Mouse (Mus musculus) heart, adult 2 months (tissue): ENCODE results near the gene Acsl4.

ENCODE experiments used
- CTCF ChIP-seq: fragments of 200-600 bp; IDR thresholded peaks from 2 replicates; pipeline ENCODE4 v1.8.1; 2022; ENCODE audit warnings: antibody characterized with exemption, mild to moderate bottlenecking, moderate library complexity
- EP300 ChIP-seq: fragments of 200-500 bp; IDR thresholded peaks from 2 replicates; pipeline ENCODE4 v1.6.1; 2011; ENCODE audit warnings: low read depth, low read length, control low read depth; ENCODE audit not compliant: insufficient read depth
- POLR2A ChIP-seq: fragments of 200-500 bp; IDR thresholded peaks from 2 replicates; pipeline ENCODE4 v1.6.1; 2011; ENCODE audit warnings: mild to moderate bottlenecking, low read depth, low read length, control low read depth; ENCODE audit not compliant: insufficient read depth

- no peak for TF ChIP-seq CTCF
- TF ChIP-seq POLR2A = no peak
- no peak for TF ChIP-seq EP300
Measured at GRCm38 (mm10) chrX:142388141-142388540, 2.2 kb downstream of the Acsl4 start.
